ENCODE assay signal across 8 mouse cellular contexts in the genomic region with DNA sequence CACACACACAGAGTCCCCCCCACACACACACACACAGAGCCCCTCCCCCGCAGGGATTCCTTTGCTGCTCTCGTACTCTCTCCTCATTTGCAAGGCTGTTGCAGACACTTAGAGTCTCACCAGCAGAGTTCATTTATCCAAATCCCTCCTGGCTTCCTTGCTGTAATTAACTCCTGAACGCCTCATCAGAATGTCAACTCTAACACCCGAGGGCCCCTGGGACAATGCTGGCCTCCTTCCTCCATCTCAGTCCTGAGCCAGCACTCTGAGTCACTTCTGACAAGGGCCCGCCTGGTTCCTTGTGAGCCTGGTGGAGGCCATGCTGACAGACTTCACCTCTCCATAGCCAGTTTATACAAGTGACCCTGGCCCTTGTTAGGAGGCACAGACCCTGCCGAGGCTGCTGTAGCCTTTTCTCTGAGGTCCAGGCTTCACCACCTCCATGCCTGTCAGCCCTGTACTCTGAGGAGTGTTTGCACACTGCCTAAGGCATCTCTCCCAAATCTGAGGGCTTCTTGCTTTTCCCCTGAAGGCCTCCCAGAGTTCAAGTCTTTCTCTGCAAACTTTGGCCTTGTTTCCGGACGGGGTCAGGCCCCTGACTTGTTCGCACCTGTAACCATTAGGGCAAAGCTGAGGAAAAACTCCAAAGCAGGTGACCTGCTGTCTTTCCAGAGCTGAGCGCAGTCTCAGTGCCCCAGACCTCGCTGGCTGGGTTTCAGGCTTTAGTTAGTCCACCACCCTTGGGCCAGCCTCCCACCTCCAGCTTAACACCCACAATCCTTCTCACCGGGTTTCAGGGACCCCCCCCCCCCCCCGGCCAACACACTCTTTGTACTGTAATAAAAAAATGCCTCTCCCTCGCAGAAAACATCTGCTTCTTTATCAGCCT. TPM values are rescaled to one million over a fixed set of nuclear protein-coding genes. Genes with fewer than 3 reads are reported as not detected.
DNase-seq lines count a peak whose midpoint lies in the region; ATAC-seq lines count a peak whose summit lies in the region.

No protein-coding gene starts in this region.

- no peak overlapping the region for H3K9ac ChIP-seq in embryonic facial prominence, embryonic 11.5 days (replicated peaks; ENCODE audit: low read length)
- no peak overlapping the region for H3K9ac ChIP-seq in kidney, embryonic 15.5 days
- no peak overlapping the region for H3K9ac ChIP-seq in midbrain, embryonic 12.5 days (replicated peaks)

- H3K27ac ChIP-seq in embryonic facial prominence, embryonic 11.5 days (replicated peaks; ENCODE audit: low read depth, low read length) = 0 out of 2 replicates have a peak overlapping the region, but pooled peaks have one; percentile 2
- H3K27ac ChIP-seq in kidney, embryonic 15.5 days = peak overlapping the region; percentile 61
- H3K27ac ChIP-seq in midbrain, embryonic 12.5 days (replicated peaks) = peak overlapping the region; percentile 49

- 26% methylated on average over 14 of the region's 14 CpGs for WGBS in embryonic facial prominence, embryonic 11.5 days
- 28% methylated on average over 14 of the region's 14 CpGs for WGBS in kidney, embryonic 15.5 days
- WGBS in midbrain, embryonic 12.5 days = 33% methylated on average over 14 of the region's 14 CpGs

- no peaks in the 10 kb centered on the region for H3K9me3 ChIP-seq in embryonic facial prominence, embryonic 11.5 days (replicated peaks; ENCODE audit: control insufficient read depth, low read length)
- H3K9me3 ChIP-seq in kidney, embryonic 15.5 days (replicated peaks) = no peaks in the 10 kb centered on the region
- no peaks in the 10 kb centered on the region for H3K9me3 ChIP-seq in midbrain, embryonic 12.5 days

- H3K27me3 ChIP-seq in embryonic facial prominence, embryonic 11.5 days (ENCODE audit: control insufficient read depth, insufficient read depth, low read length) = no peaks in the 10 kb centered on the region
- no peaks in the 10 kb centered on the region for H3K27me3 ChIP-seq in kidney, embryonic 15.5 days
- no peaks in the 10 kb centered on the region for H3K27me3 ChIP-seq in midbrain, embryonic 12.5 days

- H3K4me2 ChIP-seq in embryonic facial prominence, embryonic 11.5 days (ENCODE audit: low read depth, low read length) = no peak overlapping the region
- H3K4me2 ChIP-seq in kidney, embryonic 15.5 days = no peak overlapping the region
- H3K4me2 ChIP-seq in midbrain, embryonic 12.5 days (replicated peaks) = no peak overlapping the region

- peak; percentile 66; the same call in 1 of the 2 replicates for ATAC-seq in embryonic facial prominence, embryonic 11.5 days (replicated peaks; ENCODE audit: insufficient number of reproducible peaks, low FRiP score, low TSS enrichment, low read depth)
- peak; percentile 41 for ATAC-seq in kidney, embryonic 15.5 days (replicated peaks; ENCODE audit: low FRiP score)
- peak; percentile 84 for ATAC-seq in midbrain, embryonic 12.5 days (ENCODE audit: low FRiP score, low read depth)

- peak; percentile 77 for DNase-seq in 416B (ENCODE audit: low read depth)
- DNase-seq in adrenal gland, adult 2 months = peak; percentile 85
- DNase-seq in embryonic facial prominence, embryonic 11.5 days (ENCODE audit: low spot score) = peak; percentile 57
- DNase-seq in heart, adult 9 months (ENCODE audit: low spot score in 2 of 2) = peak; percentile 72 to 86
- no peak for DNase-seq in left cerebral cortex, postnatal 25 days (ENCODE audit: low spot score in 2 of 2)
- no peak for DNase-seq in right cerebral cortex, adult 2 months (ENCODE audit: low spot score in 2 of 2)

- H3K4me1 ChIP-seq in embryonic facial prominence, embryonic 11.5 days (ENCODE audit: control insufficient read depth, insufficient read depth, low read length) = no peaks in the 10 kb centered on the region; the same call in 1 of the 2 replicates
- peaks cover 31% of the 10 kb centered on the region for H3K4me1 ChIP-seq in kidney, embryonic 15.5 days
- H3K4me1 ChIP-seq in midbrain, embryonic 12.5 days = peaks cover 11% of the 10 kb centered on the region

- no peaks in the 10 kb centered on the region for H3K36me3 ChIP-seq in embryonic facial prominence, embryonic 11.5 days (replicated peaks; ENCODE audit: control insufficient read depth, insufficient read depth, low read depth, low read length)
- H3K36me3 ChIP-seq in kidney, embryonic 15.5 days = no peaks in the 10 kb centered on the region
- no peaks in the 10 kb centered on the region for H3K36me3 ChIP-seq in midbrain, embryonic 12.5 days

- H3K4me3 ChIP-seq in embryonic facial prominence, embryonic 11.5 days (ENCODE audit: low read depth, low read length) = no peak overlapping the region
- no peak overlapping the region for H3K4me3 ChIP-seq in kidney, embryonic 15.5 days (replicated peaks)
- H3K4me3 ChIP-seq in midbrain, embryonic 12.5 days = no peak overlapping the region

- intact Hi-C loops in left cerebral cortex, postnatal 25 days (cut with DNase I) = no loop called here

RNA-seq across cellular contexts. Expression of a gene that starts 45.4 kb away (rescaled TPM):
- 1 to 10 TPM; 8.2 to 8.3 TPM for total RNA-seq in adrenal gland, adult 2 months (2021)
- polyA plus RNA-seq in adrenal gland, adult 2 months (2012; rRNA removed) = 7.7 and 7.8 TPM in 2 replicates
- polyA plus RNA-seq in embryonic facial prominence, embryonic 11.5 days (2014; fragmentation: Nextera tagmentation; extraction: Ambion mirVana) = 5.0 and 5.4 TPM in 2 replicates
- polyA plus RNA-seq in kidney, embryonic 15.5 days (2015; fragmentation: Nextera tagmentation; extraction: Ambion mirVana) = 7.2 and 7.5 TPM in 2 replicates
- polyA plus RNA-seq in midbrain, embryonic 12.5 days (2016; fragmentation: Nextera tagmentation; extraction: Ambion mirVana) = 5.6 and 5.9 TPM in 2 replicates
- total RNA-seq in left cerebral cortex, postnatal 25 days (2021) = 10 to 100 TPM in 1 of 2 experiments, 1 to 10 TPM in 1; 9.3 to 10.2 TPM

RNA-seq across cellular contexts. Expression of a gene that starts 45.7 kb away (rescaled TPM):
- total RNA-seq in adrenal gland, adult 2 months (2021) = 1 to 10 TPM; 6.5 to 7.8 TPM
- 10.2 and 13.7 TPM in 2 replicates for polyA plus RNA-seq in adrenal gland, adult 2 months (2012; rRNA removed)
- 22.1 and 23.0 TPM in 2 replicates for polyA plus RNA-seq in embryonic facial prominence, embryonic 11.5 days (2014; fragmentation: Nextera tagmentation; extraction: Ambion mirVana)
- 13.1 and 14.8 TPM in 2 replicates for polyA plus RNA-seq in kidney, embryonic 15.5 days (2015; fragmentation: Nextera tagmentation; extraction: Ambion mirVana)
- polyA plus RNA-seq in midbrain, embryonic 12.5 days (2016; fragmentation: Nextera tagmentation; extraction: Ambion mirVana) = 16.9 and 18.6 TPM in 2 replicates
- 1 to 10 TPM; 4.5 to 4.6 TPM for total RNA-seq in left cerebral cortex, postnatal 25 days (2021)

RNA-seq across cellular contexts. Expression of a gene that starts 55.5 kb away (rescaled TPM):
- total RNA-seq in adrenal gland, adult 2 months (2021) = 10 to 100 TPM; 43.3 to 94.2 TPM
- 25.1 and 25.5 TPM in 2 replicates for polyA plus RNA-seq in adrenal gland, adult 2 months (2012; rRNA removed)
- 4.0 and 4.4 TPM in 2 replicates for polyA plus RNA-seq in embryonic facial prominence, embryonic 11.5 days (2014; fragmentation: Nextera tagmentation; extraction: Ambion mirVana)
- 9.4 and 11.0 TPM in 2 replicates for polyA plus RNA-seq in kidney, embryonic 15.5 days (2015; fragmentation: Nextera tagmentation; extraction: Ambion mirVana)
- polyA plus RNA-seq in midbrain, embryonic 12.5 days (2016; fragmentation: Nextera tagmentation; extraction: Ambion mirVana) = 6.8 and 7.2 TPM in 2 replicates
- total RNA-seq in left cerebral cortex, postnatal 25 days (2021) = 10 to 100 TPM; 52.4 to 54.1 TPM

Comparison
In these comparisons a context has a peak if more than half of its experiments do, and no peak if none do; other contexts are left out.
1. DNase-seq: peak in 416B (single experiment), adrenal gland, adult 2 months (single experiment), embryonic facial prominence, embryonic 11.5 days (single experiment) and heart, adult 9 months (2 of 2); none in left cerebral cortex, postnatal 25 days (0 of 2) and right cerebral cortex, adult 2 months (0 of 2).
2. H3K27ac ChIP-seq: peak in every context shown above with its lines; median percentile 61 in kidney, embryonic 15.5 days; 49 in midbrain, embryonic 12.5 days; 2 in embryonic facial prominence, embryonic 11.5 days.
3. Peak in every context shown above with its lines, with median percentiles within 50 percentile points of each other: ATAC-seq.